Mouse (Mus musculus): ENCODE measurements around the gene Nup62. TPM values are rescaled to one million over a fixed set of nuclear protein-coding genes. Genes with fewer than 3 reads are reported as not detected.
"Not testable (repeated sequence)": the region's sequence is repeated elsewhere in the genome, so short reads cannot be mapped to it uniquely, and the experiment has no call there.

Gene Nup62
- polyA plus RNA-seq, 1 experiment from 2014 or later: 47.0 TPM

GRCm38 (mm10) chr7:44867010-44867702, 51.3 kb downstream of the Nup62 start:
- WGBS: 59% methylated on average over 15 of the region's 19 CpGs
- ATAC-seq (ENCODE audit: low read depth): no peak
- peak overlapping the region; percentile 100 for H3K4me3 ChIP-seq (ENCODE audit: low read depth, low read length)
- H3K4me2 ChIP-seq (ENCODE audit: low read depth, low read length): peak overlapping the region; percentile 95
- H3K27ac ChIP-seq (replicated peaks; ENCODE audit: low read depth, low read length): peak overlapping the region; percentile 67; the same call in 1 of the 2 replicates
- H3K4me1 ChIP-seq (ENCODE audit: control insufficient read depth, insufficient read depth, low read length): peaks cover 32% of the 10 kb centered on the region
- no peak for DNase-seq (ENCODE audit: low spot score)
- H3K27me3 ChIP-seq (replicated peaks; ENCODE audit: control insufficient read depth, insufficient read depth, low read length): no peaks in the 10 kb centered on the region
- no peaks in the 10 kb centered on the region for H3K9me3 ChIP-seq (ENCODE audit: control insufficient read depth, low read length)
- peaks cover 49% of the 10 kb centered on the region for H3K36me3 ChIP-seq (ENCODE audit: control insufficient read depth, insufficient read depth, low read length)
- H3K9ac ChIP-seq (ENCODE audit: low read depth, low read length): peak overlapping the region; percentile 100

- Histone ChIP-seq H3K27ac (replicated peaks; ENCODE audit: low read depth, low read length) (no peak overlapping the region), H3K4me2 (ENCODE audit: low read depth, low read length) (peak overlapping the region; percentile 95), H3K9ac (ENCODE audit: low read depth, low read length) (peak overlapping the region; percentile 100), H3K9me3 (ENCODE audit: control insufficient read depth, low read length) (no peaks in the 10 kb centered on the region), H3K4me3 (ENCODE audit: low read depth, low read length) (peak overlapping the region; percentile 100), H3K4me1 (ENCODE audit: control insufficient read depth, insufficient read depth, low read length) (peaks cover 32% of the 10 kb centered on the region), H3K36me3 (ENCODE audit: control insufficient read depth, insufficient read depth, low read length) (peaks cover 43% of the 10 kb centered on the region), H3K27me3 (replicated peaks; ENCODE audit: control insufficient read depth, insufficient read depth, low read length) (no peaks in the 10 kb centered on the region)
- ATAC-seq (ENCODE audit: low read depth) (no peak), DNase-seq (ENCODE audit: low spot score) (no peak)
- WGBS: 51% methylated on average over 9 of the region's 9 CpGs
Measured at GRCm38 (mm10) chr7:44867802-44868201, 51.9 kb downstream of the Nup62 start.

- peak overlapping the region; percentile 100 for H3K27ac ChIP-seq (replicated peaks; ENCODE audit: low read depth, low read length)
- H3K4me2 ChIP-seq (ENCODE audit: low read depth, low read length): peak overlapping the region; percentile 95
- H3K9ac ChIP-seq (ENCODE audit: low read depth, low read length): peak overlapping the region; percentile 100
- H3K4me3 ChIP-seq (ENCODE audit: low read depth, low read length): peak overlapping the region; percentile 100
- WGBS: 5% methylated on average over 16 of the region's 16 CpGs
- H3K27me3 ChIP-seq (replicated peaks; ENCODE audit: control insufficient read depth, insufficient read depth, low read length): no peaks in the 10 kb centered on the region
- no peak for ATAC-seq (ENCODE audit: low read depth)
- peaks cover 32% of the 10 kb centered on the region for H3K4me1 ChIP-seq (ENCODE audit: control insufficient read depth, insufficient read depth, low read length)
- H3K9me3 ChIP-seq (ENCODE audit: control insufficient read depth, low read length): no peaks in the 10 kb centered on the region
- DNase-seq (ENCODE audit: low spot score): no peak
- peaks cover 36% of the 10 kb centered on the region for H3K36me3 ChIP-seq (ENCODE audit: control insufficient read depth, insufficient read depth, low read length)
Measured at GRCm38 (mm10) chr7:44868465-44868864, 52.6 kb downstream of the Nup62 start.

GRCm38 (mm10) chr7:44868919-44869696, 53.2 kb downstream of the Nup62 start:
- Histone ChIP-seq H3K4me1 (ENCODE audit: control insufficient read depth, insufficient read depth, low read length) (peaks cover 32% of the 10 kb centered on the region), H3K9me3 (ENCODE audit: control insufficient read depth, low read length) (no peaks in the 10 kb centered on the region)
- ATAC-seq (ENCODE audit: low read depth): peak; percentile 51

GRCm38 (mm10) chr7:44869697-44870528, 54.0 kb downstream of the Nup62 start, which contains the start of gene Ptov1:
Gene Ptov1, minus strand, starts transcription at chr7:44869788.
- peak; percentile 94 for ATAC-seq (ENCODE audit: low read depth)

More at GRCm38 (mm10) chr7:44868919-44869696, 53.2 kb downstream of the Nup62 start:
- Histone ChIP-seq H3K27ac (replicated peaks; ENCODE audit: low read depth, low read length) (peak overlapping the region; percentile 100), H3K36me3 (ENCODE audit: control insufficient read depth, insufficient read depth, low read length) (peaks cover 30% of the 10 kb centered on the region), H3K4me2 (ENCODE audit: low read depth, low read length) (peak overlapping the region; percentile 95), H3K9ac (ENCODE audit: low read depth, low read length) (peak overlapping the region; percentile 100), H3K4me3 (ENCODE audit: low read depth, low read length) (peak overlapping the region; percentile 100), H3K27me3 (replicated peaks; ENCODE audit: control insufficient read depth, insufficient read depth, low read length) (no peaks in the 10 kb centered on the region)
- DNase-seq (ENCODE audit: low spot score): peak; percentile 89
- 1% methylated on average over 61 of the region's 108 CpGs for WGBS

GRCm38 (mm10) chr7:44870614-44871013, 54.7 kb downstream of the Nup62 start:
- Histone ChIP-seq H3K4me3 (ENCODE audit: low read depth, low read length) (peak overlapping the region; percentile 100), H3K27me3 (replicated peaks; ENCODE audit: control insufficient read depth, insufficient read depth, low read length) (no peaks in the 10 kb centered on the region), H3K4me1 (ENCODE audit: control insufficient read depth, insufficient read depth, low read length) (peaks cover 32% of the 10 kb centered on the region), H3K4me2 (ENCODE audit: low read depth, low read length) (peak overlapping the region; percentile 95), H3K36me3 (ENCODE audit: control insufficient read depth, insufficient read depth, low read length) (peaks cover 15% of the 10 kb centered on the region), H3K27ac (replicated peaks; ENCODE audit: low read depth, low read length) (peak overlapping the region; percentile 100), H3K9me3 (ENCODE audit: control insufficient read depth, low read length) (no peaks in the 10 kb centered on the region), H3K9ac (ENCODE audit: low read depth, low read length) (peak overlapping the region; percentile 100)
- no peak for DNase-seq (ENCODE audit: low spot score)
- no peak for ATAC-seq (ENCODE audit: low read depth)
- WGBS: 80% methylated on average over 6 of the region's 6 CpGs

More at GRCm38 (mm10) chr7:44869697-44870528, 54.0 kb downstream of the Nup62 start, which contains the start of gene Ptov1:
- Histone ChIP-seq H3K4me1 (ENCODE audit: control insufficient read depth, insufficient read depth, low read length) (peaks cover 32% of the 10 kb centered on the region), H3K4me2 (ENCODE audit: low read depth, low read length) (peak within 1 kb of the TSS; percentile 95), H3K9ac (ENCODE audit: low read depth, low read length) (peak within 1 kb of the TSS; percentile 100), H3K9me3 (ENCODE audit: control insufficient read depth, low read length) (no peaks in the 10 kb centered on the region), H3K27me3 (replicated peaks; ENCODE audit: control insufficient read depth, insufficient read depth, low read length) (no peaks in the 10 kb centered on the region), H3K27ac (replicated peaks; ENCODE audit: low read depth, low read length) (peak within 1 kb of the TSS; percentile 100), H3K36me3 (ENCODE audit: control insufficient read depth, insufficient read depth, low read length) (peaks cover 22% of the 10 kb centered on the region), H3K4me3 (ENCODE audit: low read depth, low read length) (peak within 1 kb of the TSS; percentile 100)
- DNase-seq (ENCODE audit: low spot score): peak; percentile 99
- 8% methylated on average over 24 of the region's 29 CpGs for WGBS

- no peaks in the 10 kb centered on the region for H3K27me3 ChIP-seq (replicated peaks; ENCODE audit: control insufficient read depth, insufficient read depth, low read length)
- peaks cover 26% of the 10 kb centered on the region for H3K4me1 ChIP-seq (ENCODE audit: control insufficient read depth, insufficient read depth, low read length)
- H3K9ac ChIP-seq (ENCODE audit: low read depth, low read length): no peak overlapping the region
- no peak overlapping the region for H3K4me3 ChIP-seq (ENCODE audit: low read depth, low read length)
- H3K9me3 ChIP-seq (ENCODE audit: control insufficient read depth, low read length): no peaks in the 10 kb centered on the region
- H3K4me2 ChIP-seq (ENCODE audit: low read depth, low read length): no peak overlapping the region
- H3K36me3 ChIP-seq (ENCODE audit: control insufficient read depth, insufficient read depth, low read length): peaks cover 13% of the 10 kb centered on the region
- no peak overlapping the region for H3K27ac ChIP-seq (replicated peaks; ENCODE audit: low read depth, low read length)
- DNase-seq (ENCODE audit: low spot score) (no peak), ATAC-seq (ENCODE audit: low read depth) (no peak)
- WGBS: 89% methylated on average over 1 of the region's 1 CpGs
Measured at GRCm38 (mm10) chr7:44871181-44871580, 55.3 kb downstream of the Nup62 start.

GRCm38 (mm10) chr7:44871774-44872173, 55.9 kb downstream of the Nup62 start:
- not testable (repeated sequence) for H3K9me3 ChIP-seq (ENCODE audit: control insufficient read depth, low read length); H3K27me3 ChIP-seq (replicated peaks; ENCODE audit: control insufficient read depth, insufficient read depth, low read length); H3K9ac ChIP-seq (ENCODE audit: low read depth, low read length); H3K4me3 ChIP-seq (ENCODE audit: low read depth, low read length); DNase-seq (ENCODE audit: low spot score); H3K4me2 ChIP-seq (ENCODE audit: low read depth, low read length); H3K27ac ChIP-seq (replicated peaks; ENCODE audit: low read depth, low read length); ATAC-seq (ENCODE audit: low read depth)
- Histone ChIP-seq H3K36me3 (ENCODE audit: control insufficient read depth, insufficient read depth, low read length) (peaks cover 12% of the 10 kb centered on the region), H3K4me1 (ENCODE audit: control insufficient read depth, insufficient read depth, low read length) (peaks cover 20% of the 10 kb centered on the region)
- 89% methylated on average over 2 of the region's 2 CpGs for WGBS

Measured in embryonic facial prominence, embryonic 14.5 days (tissue).